ENCODE assay signal across 8 mouse cellular contexts in genomic region chr6:39515040-39515738, GRCm38 (mm10). TPM values are rescaled to one million over a fixed set of nuclear protein-coding genes. Genes with fewer than 3 reads are reported as not detected.
A peak's percentile ranks its signal among the peaks of the same experiment; 100 is the strongest.
DNase-seq lines count a peak whose midpoint lies in the region; ATAC-seq and TF ChIP-seq lines count a peak whose summit lies in the region.

No protein-coding gene starts in this region.

- intact Hi-C loops in gastrocnemius, postnatal 36 days (cut with DNase I): no loop called here

- ATAC-seq in embryonic facial prominence, embryonic 11.5 days (replicated peaks; ENCODE audit: insufficient number of reproducible peaks, low FRiP score, low TSS enrichment, low read depth): peak; percentile 62
- 0 out of 2 replicates have a peak, but pooled peaks have one; percentile 30 for ATAC-seq in midbrain, embryonic 11.5 days (ENCODE audit: low FRiP score)

- H3K4me3 ChIP-seq in C2C12 (ENCODE audit: insufficient read depth, poor library complexity, severe bottlenecking): peak overlapping the region; percentile 3
- H3K4me3 ChIP-seq in embryonic facial prominence, embryonic 11.5 days (ENCODE audit: low read depth, low read length): no peak overlapping the region
- no peak overlapping the region for H3K4me3 ChIP-seq in midbrain, embryonic 11.5 days (ENCODE audit: low read depth, low read length)

- no peak overlapping the region for H3K9ac ChIP-seq in embryonic facial prominence, embryonic 11.5 days (replicated peaks; ENCODE audit: low read length)
- H3K9ac ChIP-seq in midbrain, embryonic 11.5 days (ENCODE audit: low read length): no peak overlapping the region

- no peaks in the 10 kb centered on the region for H3K79me2 ChIP-seq in C2C12 (ENCODE audit: control insufficient read depth, insufficient read depth)

- no peaks in the 10 kb centered on the region for H3K79me3 ChIP-seq in C2C12 (ENCODE audit: low read depth)

- no peaks in the 10 kb centered on the region for H3K9me3 ChIP-seq in embryonic facial prominence, embryonic 11.5 days (replicated peaks; ENCODE audit: control insufficient read depth, low read length)
- H3K9me3 ChIP-seq in midbrain, embryonic 11.5 days (ENCODE audit: control insufficient read depth, low read length): no peaks in the 10 kb centered on the region

- peak; percentile 32 for DNase-seq in gastrocnemius, postnatal 10 days
- DNase-seq in gastrocnemius, postnatal 36 days: no peak
- peak; percentile 50 for DNase-seq in embryonic facial prominence, embryonic 11.5 days (ENCODE audit: low spot score)
- DNase-seq in heart, postnatal 4 days: peak; percentile 65
- no peak for DNase-seq in midbrain, embryonic 11.5 days (ENCODE audit: low spot score, missing footprints)
- DNase-seq in spleen, postnatal 36 days (ENCODE audit: low spot score in 2 of 2): no peak
- no peak for DNase-seq in layer of hippocampus, adult 8-10 months (ENCODE audit: low spot score in 2 of 2)

- peak overlapping the region; percentile 6; the same call in 1 of the 2 replicates for H3K27ac ChIP-seq in embryonic facial prominence, embryonic 11.5 days (replicated peaks; ENCODE audit: low read depth, low read length)
- H3K27ac ChIP-seq in midbrain, embryonic 11.5 days (ENCODE audit: low read depth, low read length): no peak overlapping the region

- peaks cover 3% of the 10 kb centered on the region for H3K36me3 ChIP-seq in C2C12 (ENCODE audit: control insufficient read depth, insufficient read depth)
- H3K36me3 ChIP-seq in embryonic facial prominence, embryonic 11.5 days (replicated peaks; ENCODE audit: control insufficient read depth, insufficient read depth, low read depth, low read length): peaks cover 6% of the 10 kb centered on the region
- H3K36me3 ChIP-seq in midbrain, embryonic 11.5 days (ENCODE audit: control insufficient read depth, insufficient read depth, low read length): peaks cover 11% of the 10 kb centered on the region

- H3ac ChIP-seq in C2C12 (ENCODE audit: control insufficient read depth, insufficient read length, low read depth): no peak overlapping the region

- 33% methylated on average over 11 of the region's 11 CpGs for WGBS in embryonic facial prominence, embryonic 11.5 days
- 62% methylated on average over 11 of the region's 11 CpGs for WGBS in midbrain, embryonic 11.5 days

- no peaks in the 10 kb centered on the region for H3K27me3 ChIP-seq in C2C12 (ENCODE audit: control insufficient read depth, insufficient read depth, insufficient read length)
- no peaks in the 10 kb centered on the region for H3K27me3 ChIP-seq in embryonic facial prominence, embryonic 11.5 days (ENCODE audit: control insufficient read depth, insufficient read depth, low read length)
- no peaks in the 10 kb centered on the region for H3K27me3 ChIP-seq in midbrain, embryonic 11.5 days (ENCODE audit: control insufficient read depth, insufficient read depth, low read length)

- no peak for TF ChIP-seq CTCF in C2C12 (IDR thresholded peaks at IDR 0.05; ENCODE audit: control insufficient read depth, insufficient read depth, insufficient read length)

- H3K4me2 ChIP-seq in embryonic facial prominence, embryonic 11.5 days (ENCODE audit: low read depth, low read length): no peak overlapping the region
- H3K4me2 ChIP-seq in midbrain, embryonic 11.5 days: no peak overlapping the region

- H3K4me1 ChIP-seq in embryonic facial prominence, embryonic 11.5 days (ENCODE audit: control insufficient read depth, insufficient read depth, low read length): peaks cover 2% of the 10 kb centered on the region; the same call in 1 of the 2 replicates
- H3K4me1 ChIP-seq in midbrain, embryonic 11.5 days (ENCODE audit: control insufficient read depth, insufficient read depth, low read length): no peaks in the 10 kb centered on the region

TF ChIP-seq in C2C12, 6 proteins besides CTCF, POLR2A, EP300 and RAD21:
- TF ChIP-seq CEBPB (IDR thresholded peaks at IDR 0.05; ENCODE audit: low read depth): no peak
- peak; percentile 22 for TF ChIP-seq MAX (IDR thresholded peaks at IDR 0.05)
TF ChIP-seq in C2C12: peak in this region for 1.

RNA-seq across cellular contexts. Expression of gene Dennd2a, which starts 42.5 kb away (rescaled TPM):
- 10 to 100 TPM; 15.4 to 19.9 TPM for total RNA-seq in gastrocnemius, postnatal 10 days (2021)
- total RNA-seq in gastrocnemius, postnatal 36 days (2021): 1 to 10 TPM; 3.0 to 3.2 TPM
- polyA plus RNA-seq in C2C12 (2012; fragmentation: generic; extraction: Trizol): 11.5 TPM
- 27.4 and 29.1 TPM in 2 replicates for polyA plus RNA-seq in embryonic facial prominence, embryonic 11.5 days (2014; fragmentation: Nextera tagmentation; extraction: Ambion mirVana)
- total RNA-seq in heart, postnatal 4 days (2021): 10 to 100 TPM; 26.1 to 27.5 TPM
- polyA plus RNA-seq in midbrain, embryonic 11.5 days (2014; fragmentation: Nextera tagmentation; extraction: Ambion mirVana): 44.9 and 49.3 TPM in 2 replicates
- 10 to 100 TPM; 31.0 to 41.5 (median 36.2) TPM for total RNA-seq in layer of hippocampus, adult 8-10 months (2022)

RNA-seq across cellular contexts. Expression of gene Adck2, which starts 58.5 kb away (rescaled TPM):
- total RNA-seq in gastrocnemius, postnatal 10 days (2021): 10 to 100 TPM in 1 of 2 experiments, 1 to 10 TPM in 1; 6.2 to 12.5 TPM
- 1 to 10 TPM; 3.9 to 6.9 TPM for total RNA-seq in gastrocnemius, postnatal 36 days (2021)
- 5.8 TPM for polyA plus RNA-seq in C2C12 (2012; fragmentation: generic; extraction: Trizol)
- polyA plus RNA-seq in embryonic facial prominence, embryonic 11.5 days (2014; fragmentation: Nextera tagmentation; extraction: Ambion mirVana): 25.1 and 26.7 TPM in 2 replicates
- 10 to 100 TPM; 15.9 to 16.6 TPM for total RNA-seq in heart, postnatal 4 days (2021)
- polyA plus RNA-seq in midbrain, embryonic 11.5 days (2014; fragmentation: Nextera tagmentation; extraction: Ambion mirVana): 25.5 and 28.4 TPM in 2 replicates
- total RNA-seq in layer of hippocampus, adult 8-10 months (2022): 10 to 100 TPM; 27.6 to 34.5 (median 34.0) TPM

Comparison
In these comparisons a context has a peak if more than half of its experiments do, and no peak if none do; other contexts are left out.
1. DNase-seq: peak in gastrocnemius, postnatal 10 days (single experiment), embryonic facial prominence, embryonic 11.5 days (single experiment) and heart, postnatal 4 days (single experiment); none in gastrocnemius, postnatal 36 days (0 of 2), midbrain, embryonic 11.5 days (single experiment), spleen, postnatal 36 days (0 of 2) and layer of hippocampus, adult 8-10 months (0 of 2).